Mouse (Mus musculus): ENCODE data around the gene Trpc2. TPM values are rescaled to one million over a fixed set of nuclear protein-coding genes. Genes with fewer than 3 reads are reported as not detected.
"Not testable (repeated sequence)": the region's sequence is repeated elsewhere in the genome, so short reads cannot be mapped to it uniquely, and the experiment has no call there.

The Trpc2 gene
- polyA plus RNA-seq (2011; ENCODE audit: insufficient read depth, insufficient read length, low replicate concordance, missing spikeins): not detected in 2 replicates

GRCm38 (mm10) chr7:102082816-102083215 lies at the start of gene Trpc2:
Gene Trpc2 (plus strand): TSS chr7:102083116.
- H3K27ac ChIP-seq (ENCODE audit: control insufficient read depth, insufficient read depth, low read depth, low read length, poor library complexity): no peak within 1 kb of the TSS
- H3K4me3 ChIP-seq (replicated peaks; ENCODE audit: control insufficient read depth, low read depth, low read length): no peak within 1 kb of the TSS
- TF ChIP-seq POLR2A (IDR thresholded peaks at IDR 0.05; ENCODE audit: borderline replicate concordance, control insufficient read depth, low read depth, low read length) (no peak), CTCF (IDR thresholded peaks at IDR 0.05; ENCODE audit: control insufficient read depth, insufficient read depth, low read length) (no peak)
- no peaks in the 10 kb centered on the region for H3K4me1 ChIP-seq (ENCODE audit: control insufficient read depth, insufficient read depth, low read length)
- WGBS: 66% methylated on average over 5 of the region's 5 CpGs

- Histone ChIP-seq H3K27ac (ENCODE audit: control insufficient read depth, insufficient read depth, low read depth, low read length, poor library complexity) (no peak overlapping the region), H3K4me1 (ENCODE audit: control insufficient read depth, insufficient read depth, low read length) (no peaks in the 10 kb centered on the region), H3K4me3 (replicated peaks; ENCODE audit: control insufficient read depth, low read depth, low read length) (no peak overlapping the region)
- 94% methylated on average over 1 of the region's 1 CpGs for WGBS
- TF ChIP-seq CTCF (IDR thresholded peaks at IDR 0.05; ENCODE audit: control insufficient read depth, insufficient read depth, low read length) (no peak), POLR2A (IDR thresholded peaks at IDR 0.05; ENCODE audit: borderline replicate concordance, control insufficient read depth, low read depth, low read length) (no peak)
These were observed 48.0 kb upstream of the Trpc2 start for GRCm38 (mm10) chr7:102034904-102035303.

GRCm38 (mm10) chr7:102035534-102035933 lies 47.4 kb upstream of the Trpc2 start:
- H3K4me3 ChIP-seq (replicated peaks; ENCODE audit: control insufficient read depth, low read depth, low read length): no peak overlapping the region
- WGBS: 88% methylated on average over 2 of the region's 2 CpGs
- no peak overlapping the region for H3K27ac ChIP-seq (ENCODE audit: control insufficient read depth, insufficient read depth, low read depth, low read length, poor library complexity)
- H3K4me1 ChIP-seq (ENCODE audit: control insufficient read depth, insufficient read depth, low read length): no peaks in the 10 kb centered on the region
- TF ChIP-seq POLR2A (IDR thresholded peaks at IDR 0.05; ENCODE audit: borderline replicate concordance, control insufficient read depth, low read depth, low read length) (no peak), CTCF (IDR thresholded peaks at IDR 0.05; ENCODE audit: control insufficient read depth, insufficient read depth, low read length) (no peak)

- no peak overlapping the region for H3K27ac ChIP-seq (ENCODE audit: control insufficient read depth, insufficient read depth, low read depth, low read length, poor library complexity)
- H3K4me3 ChIP-seq (replicated peaks; ENCODE audit: control insufficient read depth, low read depth, low read length): no peak overlapping the region
- TF ChIP-seq POLR2A (IDR thresholded peaks at IDR 0.05; ENCODE audit: borderline replicate concordance, control insufficient read depth, low read depth, low read length): no peak
- no peak for TF ChIP-seq CTCF (IDR thresholded peaks at IDR 0.05; ENCODE audit: control insufficient read depth, insufficient read depth, low read length)
- 83% methylated on average over 3 of the region's 3 CpGs for WGBS
- no peaks in the 10 kb centered on the region for H3K4me1 ChIP-seq (ENCODE audit: control insufficient read depth, insufficient read depth, low read length)
These were observed 45.6 kb upstream of the Trpc2 start for GRCm38 (mm10) chr7:102037318-102037717.

GRCm38 (mm10) chr7:102042314-102042713 lies 40.6 kb upstream of the Trpc2 start:
- no peak for TF ChIP-seq POLR2A (IDR thresholded peaks at IDR 0.05; ENCODE audit: borderline replicate concordance, control insufficient read depth, low read depth, low read length)
- TF ChIP-seq CTCF (IDR thresholded peaks at IDR 0.05; ENCODE audit: control insufficient read depth, insufficient read depth, low read length): no peak
- H3K27ac ChIP-seq (ENCODE audit: control insufficient read depth, insufficient read depth, low read depth, low read length, poor library complexity): no peak overlapping the region
- no peaks in the 10 kb centered on the region for H3K4me1 ChIP-seq (ENCODE audit: control insufficient read depth, insufficient read depth, low read length)
- 41% methylated on average over 2 of the region's 2 CpGs for WGBS
- no peak overlapping the region for H3K4me3 ChIP-seq (replicated peaks; ENCODE audit: control insufficient read depth, low read depth, low read length)

GRCm38 (mm10) chr7:102048524-102048923 lies 34.4 kb upstream of the Trpc2 start:
- H3K4me1 ChIP-seq (ENCODE audit: control insufficient read depth, insufficient read depth, low read length); H3K27ac ChIP-seq (ENCODE audit: control insufficient read depth, insufficient read depth, low read depth, low read length, poor library complexity); H3K4me3 ChIP-seq (replicated peaks; ENCODE audit: control insufficient read depth, low read depth, low read length): not testable (repeated sequence)

GRCm38 (mm10) chr7:102061353-102061752 lies 21.6 kb upstream of the Trpc2 start:
- no peaks in the 10 kb centered on the region; the same call in 1 of the 2 replicates for H3K4me1 ChIP-seq (ENCODE audit: control insufficient read depth, insufficient read depth, low read length)
- no peak overlapping the region for H3K4me3 ChIP-seq (replicated peaks; ENCODE audit: control insufficient read depth, low read depth, low read length)
- no peak for TF ChIP-seq POLR2A (IDR thresholded peaks at IDR 0.05; ENCODE audit: borderline replicate concordance, control insufficient read depth, low read depth, low read length)
- no peak for TF ChIP-seq CTCF (IDR thresholded peaks at IDR 0.05; ENCODE audit: control insufficient read depth, insufficient read depth, low read length)
- H3K27ac ChIP-seq (ENCODE audit: control insufficient read depth, insufficient read depth, low read depth, low read length, poor library complexity): no peak overlapping the region
- WGBS: 65% methylated on average over 3 of the region's 3 CpGs

- H3K4me1 ChIP-seq (ENCODE audit: control insufficient read depth, insufficient read depth, low read length): no peaks in the 10 kb centered on the region; the same call in 1 of the 2 replicates
- H3K27ac ChIP-seq (ENCODE audit: control insufficient read depth, insufficient read depth, low read depth, low read length, poor library complexity): no peak overlapping the region
- WGBS: 91% methylated on average over 1 of the region's 1 CpGs
- no peak for TF ChIP-seq POLR2A (IDR thresholded peaks at IDR 0.05; ENCODE audit: borderline replicate concordance, control insufficient read depth, low read depth, low read length)
- TF ChIP-seq CTCF (IDR thresholded peaks at IDR 0.05; ENCODE audit: control insufficient read depth, insufficient read depth, low read length): no peak
- no peak overlapping the region for H3K4me3 ChIP-seq (replicated peaks; ENCODE audit: control insufficient read depth, low read depth, low read length)
These were observed 20.7 kb upstream of the Trpc2 start for GRCm38 (mm10) chr7:102062203-102062602.

- Histone ChIP-seq H3K4me1 (ENCODE audit: control insufficient read depth, insufficient read depth, low read length) (no peaks in the 10 kb centered on the region; the same call in 1 of the 2 replicates), H3K4me3 (replicated peaks; ENCODE audit: control insufficient read depth, low read depth, low read length) (no peak overlapping the region), H3K27ac (ENCODE audit: control insufficient read depth, insufficient read depth, low read depth, low read length, poor library complexity) (no peak overlapping the region)
- 70% methylated on average over 9 of the region's 9 CpGs for WGBS
- TF ChIP-seq POLR2A (IDR thresholded peaks at IDR 0.05; ENCODE audit: borderline replicate concordance, control insufficient read depth, low read depth, low read length): no peak
- TF ChIP-seq CTCF (IDR thresholded peaks at IDR 0.05; ENCODE audit: control insufficient read depth, insufficient read depth, low read length): no peak
These were observed 19.0 kb upstream of the Trpc2 start for GRCm38 (mm10) chr7:102063891-102064290.

Data from bone marrow, adult 2 months (tissue).